Mouse (Mus musculus): ENCODE results near the gene Mex3d.
A peak's percentile ranks its signal among the peaks of the same experiment; 100 is the strongest.

Gene Mex3d

GRCm38 (mm10) chr10:80412656-80413541 is 25.4 kb upstream of the Mex3d start:
- DNase-seq (ENCODE audit: low read depth) = no peak

- no peak for DNase-seq (ENCODE audit: low read depth)
Measured at GRCm38 (mm10) chr10:80407924-80408323, 20.5 kb upstream of the Mex3d start.

GRCm38 (mm10) chr10:80406684-80407501 is 19.4 kb upstream of the Mex3d start, which contains the start of gene Uqcr11:
Uqcr11 (minus strand) TSS chr10:80406830.
- peak; percentile 90 for DNase-seq (ENCODE audit: low read depth)

DNA sequence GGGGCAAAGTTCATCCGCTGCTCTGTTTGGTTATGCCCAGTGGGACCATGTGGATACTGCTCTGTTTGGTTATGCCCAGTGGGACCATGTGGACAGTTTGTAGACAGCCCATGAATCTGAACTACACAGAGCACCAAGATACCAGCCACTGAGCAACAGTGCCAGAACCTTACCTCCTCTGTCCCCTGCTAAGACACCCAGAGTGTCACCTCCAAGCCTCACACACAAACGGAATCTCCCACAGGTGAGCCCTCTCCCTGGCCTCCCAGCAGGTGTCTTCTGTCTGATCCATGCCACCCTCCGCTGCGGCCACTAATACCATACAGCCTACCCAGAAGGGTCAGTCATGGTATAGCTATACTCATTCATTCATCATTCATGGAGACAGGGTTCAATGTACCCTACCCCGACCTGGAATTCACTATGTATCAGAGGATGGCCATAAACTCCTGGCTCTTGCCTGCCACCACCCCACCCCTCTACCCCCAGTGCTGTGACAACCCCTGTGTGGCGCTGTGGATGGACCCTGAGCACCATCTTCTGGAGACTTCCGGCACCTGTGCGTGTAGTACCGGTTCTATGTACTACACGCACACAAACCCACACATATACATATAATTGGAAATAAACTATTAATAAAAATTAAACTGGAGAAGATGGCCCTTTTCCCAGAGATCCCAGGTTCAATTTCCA is 18.2 kb upstream of the Mex3d start:
- DNase-seq (ENCODE audit: low read depth) = no peak

DNA sequence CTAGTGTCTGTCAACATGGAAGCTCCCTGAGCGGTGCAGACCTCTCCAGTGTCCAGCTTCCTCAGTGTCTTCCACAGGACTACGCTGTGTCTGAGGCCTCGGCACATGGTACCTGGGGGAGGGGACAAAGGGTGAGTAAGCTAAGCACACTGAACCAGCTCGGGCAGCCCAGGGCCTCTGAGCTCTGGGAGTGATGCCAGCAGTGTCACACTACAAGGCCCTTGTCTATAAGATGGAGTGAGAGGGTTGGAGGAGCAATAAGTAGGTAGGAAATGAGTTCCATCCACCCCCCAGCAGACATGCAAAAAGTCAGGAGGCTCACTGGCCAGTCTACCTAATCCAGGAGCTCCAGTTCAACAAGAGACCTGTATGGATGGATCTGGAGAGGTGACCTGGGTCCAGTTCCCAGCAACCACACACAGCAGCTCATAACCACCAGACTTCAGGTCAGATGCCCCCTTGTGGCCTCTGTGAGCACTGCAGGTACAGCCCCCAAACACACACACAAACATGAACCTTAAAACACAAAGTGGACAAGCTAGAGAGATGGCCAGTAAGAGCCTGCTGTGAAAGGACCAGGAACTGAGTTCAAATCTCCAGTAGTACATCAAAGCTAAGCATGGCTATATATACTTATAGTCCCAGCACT is 15.7 kb upstream of the Mex3d start:
- no peak for DNase-seq (ENCODE audit: low read depth)

DNA sequence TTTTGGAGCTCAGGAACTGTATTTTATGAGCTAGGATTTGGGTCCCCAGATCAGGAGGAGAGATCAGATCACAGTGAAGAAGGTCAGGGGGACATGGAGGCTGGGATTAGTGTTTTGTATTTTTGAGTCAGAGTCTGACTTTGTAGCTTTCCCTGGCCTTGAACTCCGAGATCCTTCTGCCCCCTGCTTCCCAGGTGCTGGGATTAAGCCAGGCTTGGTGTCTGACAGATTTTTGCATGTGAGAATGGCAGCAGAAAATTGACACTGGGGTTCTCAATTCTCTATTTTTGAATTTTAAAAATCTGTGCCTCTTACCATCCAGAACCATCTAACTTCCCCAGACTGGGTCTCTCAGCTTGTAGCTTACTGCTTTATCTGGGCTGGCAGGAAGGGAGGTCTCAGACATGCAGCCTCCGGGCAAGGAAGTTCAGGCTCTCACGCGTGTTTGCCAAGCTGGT is 13.3 kb upstream of the Mex3d start:
- no peak for DNase-seq (ENCODE audit: low read depth)

- no peak for DNase-seq (ENCODE audit: low read depth)
Measured at GRCm38 (mm10) chr10:80399973-80400703, 12.7 kb upstream of the Mex3d start.

GRCm38 (mm10) chr10:80399191-80399972 is 11.9 kb upstream of the Mex3d start, which contains the start of gene Mbd3:
Mbd3 (minus strand) TSS chr10:80399550.
- DNase-seq (ENCODE audit: low read depth) = peak; percentile 99

DNA sequence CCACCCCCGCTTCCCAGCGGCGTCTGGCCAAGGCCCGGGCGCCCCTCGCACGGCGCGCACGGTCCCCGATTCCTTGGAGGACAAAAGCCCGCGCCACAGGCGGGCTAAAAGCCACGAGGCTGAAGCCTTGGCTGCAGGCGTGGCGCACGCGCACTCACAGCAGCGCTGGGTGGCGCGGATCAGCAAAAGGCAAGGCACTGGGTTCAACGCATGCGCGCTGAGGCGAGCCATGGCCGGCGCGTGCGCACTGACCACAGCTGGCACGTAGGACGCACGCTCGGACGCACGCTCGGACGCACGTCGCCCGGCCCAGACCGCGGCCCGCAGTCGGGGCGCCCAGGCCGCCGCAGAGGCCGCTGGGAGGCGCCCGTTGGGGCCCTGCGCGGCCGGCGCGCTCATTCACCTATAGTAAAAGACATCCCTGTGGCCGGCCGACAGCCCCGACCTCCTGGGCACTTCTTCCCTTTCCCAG is 11.3 kb upstream of the Mex3d start:
- peak; percentile 93 for DNase-seq (ENCODE audit: low read depth)

GRCm38 (mm10) chr10:80398174-80398535 is 10.7 kb upstream of the Mex3d start:
- no peak for DNase-seq (ENCODE audit: low read depth)

- no peak for DNase-seq (ENCODE audit: low read depth)
Measured at GRCm38 (mm10) chr10:80397524-80398173, 10.2 kb upstream of the Mex3d start.

GRCm38 (mm10) chr10:80396822-80397523 is 9.5 kb upstream of the Mex3d start:
- no peak for DNase-seq (ENCODE audit: low read depth)

DNA sequence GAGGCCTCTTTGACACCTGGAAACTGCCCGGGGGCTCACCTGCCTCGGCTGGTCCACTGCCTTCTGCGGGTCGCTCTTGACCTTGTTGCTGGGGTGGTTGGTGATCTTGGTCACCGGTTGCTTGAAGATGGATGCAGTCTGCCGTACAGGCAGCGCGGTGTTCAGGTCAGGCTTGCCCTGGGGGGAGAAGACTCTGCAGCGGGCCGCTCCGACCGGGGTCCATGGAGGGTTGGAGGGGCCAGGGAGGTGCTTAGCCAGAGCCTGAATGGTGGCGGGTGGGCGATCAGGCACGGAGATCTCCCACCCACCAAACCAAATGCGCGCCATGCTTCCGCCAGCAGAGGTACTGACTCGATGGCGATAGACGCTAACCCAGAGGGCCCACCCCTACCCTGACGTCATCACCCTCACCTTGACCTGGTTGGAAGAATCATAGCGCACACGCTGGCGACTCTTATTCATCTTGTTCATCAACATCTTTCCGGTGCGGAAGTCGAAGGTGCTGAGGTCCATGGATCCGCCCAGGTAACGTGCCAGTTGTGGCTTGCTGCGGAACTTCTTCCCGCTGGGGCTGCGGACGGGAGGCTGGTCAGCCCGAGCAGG is 7.7 kb upstream of the Mex3d start:
- no peak for DNase-seq (ENCODE audit: low read depth)

- DNase-seq (ENCODE audit: low read depth) = no peak
Measured at GRCm38 (mm10) chr10:80392687-80393086, 5.2 kb upstream of the Mex3d start.

DNA sequence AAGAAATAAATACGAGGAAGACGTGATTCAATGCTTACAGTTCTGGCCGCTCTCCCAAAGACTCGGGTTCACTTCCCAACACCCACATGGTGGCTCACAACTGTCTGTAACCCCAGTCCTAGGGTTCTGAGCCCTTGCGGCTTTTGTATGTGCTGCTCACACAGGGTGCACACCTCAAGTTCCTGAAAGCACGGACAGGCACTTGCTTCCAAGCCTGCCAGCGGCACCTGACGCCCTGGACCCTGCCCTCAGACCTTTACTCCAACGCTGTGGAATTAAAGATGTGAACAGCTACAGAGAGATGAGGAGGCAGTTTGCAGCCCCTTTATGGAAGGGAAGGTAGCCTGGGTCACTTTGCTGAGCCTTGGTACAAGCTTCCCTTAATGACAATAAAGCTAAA is 3.2 kb upstream of the Mex3d start:
- DNase-seq (ENCODE audit: low read depth) = no peak

DNA sequence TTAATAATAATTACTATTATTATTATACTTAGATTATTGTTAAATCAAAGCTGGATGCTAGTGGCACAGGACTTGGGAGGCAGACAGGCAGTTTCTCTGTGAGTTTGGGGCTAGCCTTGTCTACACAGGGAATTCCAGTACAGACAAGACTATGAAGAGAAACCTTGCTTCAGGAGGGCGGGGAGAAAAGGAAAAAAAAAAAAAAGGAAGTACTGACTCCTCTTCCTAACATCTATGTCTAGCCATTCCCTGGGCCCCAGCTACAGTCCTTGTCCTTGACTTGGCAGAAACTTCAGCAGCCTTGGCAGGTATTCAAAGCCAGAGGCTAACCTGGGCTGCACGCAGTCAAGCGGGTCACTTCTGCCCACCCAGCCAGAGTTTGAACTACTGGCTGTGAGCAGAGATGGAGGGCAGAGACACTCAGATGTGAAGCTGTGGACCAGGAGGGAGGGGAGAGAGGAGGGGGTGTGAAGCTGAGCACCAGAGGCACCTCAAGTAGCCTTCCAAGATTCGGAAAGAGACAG is 1.8 kb upstream of the Mex3d start:
- no peak for DNase-seq (ENCODE audit: low read depth)

- no peak for DNase-seq (ENCODE audit: low read depth)
Measured at GRCm38 (mm10) chr10:80388731-80389130, 1.3 kb upstream of the Mex3d start.

GRCm38 (mm10) chr10:80386735-80387471 is 556 bp downstream of the Mex3d start:
- no peak for DNase-seq (ENCODE audit: low read depth)
